Mouse (Mus musculus): ENCODE measurements around the gene Cfap57. TPM values are rescaled to one million over a fixed set of nuclear protein-coding genes. Genes with fewer than 3 reads are reported as not detected.
"Not testable (repeated sequence)": the region's sequence is repeated elsewhere in the genome, so short reads cannot be mapped to it uniquely, and the experiment has no call there.

The Cfap57 gene
- polyA plus RNA-seq, 1 experiment = not detected

- not testable (repeated sequence) for H3K79me2 ChIP-seq (ENCODE audit: control insufficient read depth, insufficient read depth); H3K36me3 ChIP-seq (ENCODE audit: control insufficient read depth, insufficient read depth); H3ac ChIP-seq (ENCODE audit: control insufficient read depth, insufficient read length); H3K4me3 ChIP-seq; H3K4me2 ChIP-seq (ENCODE audit: low read depth)
- H3K27me3 ChIP-seq (ENCODE audit: control insufficient read depth, insufficient read depth, insufficient read length) = peaks cover 36% of the 10 kb centered on the region
- peak in 1 of 3 experiments; percentile 9 for TF ChIP-seq MYOG (IDR thresholded peaks at IDR 0.05; ENCODE audit: control insufficient read depth in 1 of 3, insufficient read depth in 1 of 3, insufficient read length in 2 of 3, low read depth in 2 of 3)
Measured at GRCm38 (mm10) chr4:118548130-118548480, 72.5 kb downstream of the Cfap57 start.

- peaks cover 41% of the 10 kb centered on the region for H3K27me3 ChIP-seq (ENCODE audit: control insufficient read depth, insufficient read depth, insufficient read length)
- H3K4me3 ChIP-seq = not testable (repeated sequence)
Measured at GRCm38 (mm10) chr4:118547424-118548129, 73.0 kb downstream of the Cfap57 start.

GRCm38 (mm10) chr4:118544441-118545127 lies 76.0 kb downstream of the Cfap57 start:
- H3K36me3 ChIP-seq (ENCODE audit: control insufficient read depth, insufficient read depth) = no peaks in the 10 kb centered on the region
- H3K27me3 ChIP-seq (ENCODE audit: control insufficient read depth, insufficient read depth, insufficient read length) = peaks cover 42% of the 10 kb centered on the region
- no peak overlapping the region for H3K4me3 ChIP-seq
- no peak overlapping the region for H3ac ChIP-seq (ENCODE audit: control insufficient read depth, insufficient read length)
- no peaks in the 10 kb centered on the region for H3K79me2 ChIP-seq (ENCODE audit: control insufficient read depth, insufficient read depth)
- H3K4me2 ChIP-seq (ENCODE audit: low read depth) = no peak overlapping the region
- TF ChIP-seq TCF3 (IDR thresholded peaks at IDR 0.05; ENCODE audit: insufficient read length, low read depth) (no peak), MYOG (IDR thresholded peaks at IDR 0.05; ENCODE audit: control insufficient read depth in 1 of 3, insufficient read depth in 1 of 3, insufficient read length in 2 of 3, low read depth in 2 of 3) (no peak), TCF12 (IDR thresholded peaks at IDR 0.05; ENCODE audit: insufficient read depth, poor library complexity, severe bottlenecking) (no peak), MAX (IDR thresholded peaks at IDR 0.05; ENCODE audit: low read depth) (no peak), POLR2A (IDR thresholded peaks at IDR 0.05; ENCODE audit: insufficient read length, low read depth) (no peak), CEBPB (IDR thresholded peaks at IDR 0.05; ENCODE audit: insufficient read depth, poor library complexity, severe bottlenecking) (no peak), REST (IDR thresholded peaks at IDR 0.05; ENCODE audit: insufficient read depth, insufficient read length) (no peak), POLR2AphosphoS2 (IDR thresholded peaks at IDR 0.05; ENCODE audit: insufficient read length, low read depth) (no peak), SRF (IDR thresholded peaks at IDR 0.05; ENCODE audit: control insufficient read depth, insufficient read length, low read depth) (no peak), USF1 (IDR thresholded peaks at IDR 0.05; ENCODE audit: low read depth) (no peak)

More at GRCm38 (mm10) chr4:118547424-118548129, 73.0 kb downstream of the Cfap57 start:
- not testable (repeated sequence) for H3K36me3 ChIP-seq (ENCODE audit: control insufficient read depth, insufficient read depth); H3K4me2 ChIP-seq (ENCODE audit: low read depth); H3K79me2 ChIP-seq (ENCODE audit: control insufficient read depth, insufficient read depth); H3ac ChIP-seq (ENCODE audit: control insufficient read depth, insufficient read length)

- Histone ChIP-seq H3K27me3 (ENCODE audit: control insufficient read depth, insufficient read depth, insufficient read length) (peaks cover 39% of the 10 kb centered on the region), H3K36me3 (ENCODE audit: control insufficient read depth, insufficient read depth) (no peaks in the 10 kb centered on the region), H3K4me2 (ENCODE audit: low read depth) (peak within 1 kb of the TSS; percentile 14), H3K79me2 (ENCODE audit: control insufficient read depth, insufficient read depth) (no peaks in the 10 kb centered on the region), H3ac (ENCODE audit: control insufficient read depth, insufficient read length) (no peak within 1 kb of the TSS), H3K4me3 (no peak within 1 kb of the TSS)
- no peak for TF ChIP-seq MYOG (IDR thresholded peaks at IDR 0.05; ENCODE audit: control insufficient read depth in 1 of 3, insufficient read depth in 1 of 3, insufficient read length in 2 of 3, low read depth in 2 of 3)
- TF ChIP-seq MYOD1 (IDR thresholded peaks at IDR 0.05; ENCODE audit: control insufficient read depth in 1 of 3, insufficient read length in 2 of 3, low read depth in 2 of 3) = no peak
- TF ChIP-seq REST (IDR thresholded peaks at IDR 0.05; ENCODE audit: insufficient read depth, insufficient read length) = no peak
- no peak for TF ChIP-seq POLR2A (IDR thresholded peaks at IDR 0.05; ENCODE audit: insufficient read length, low read depth)
- TF ChIP-seq USF1 (IDR thresholded peaks at IDR 0.05; ENCODE audit: low read depth) = no peak
Measured at GRCm38 (mm10) chr4:118543592-118544260, 76.9 kb downstream of the Cfap57 start, which contains the start of gene Tmem125. Gene Tmem125, minus strand, starts transcription at chr4:118544044.

- H3ac ChIP-seq (ENCODE audit: control insufficient read depth, insufficient read length) = no peak overlapping the region
- no peaks in the 10 kb centered on the region for H3K36me3 ChIP-seq (ENCODE audit: control insufficient read depth, insufficient read depth)
- no peaks in the 10 kb centered on the region for H3K79me2 ChIP-seq (ENCODE audit: control insufficient read depth, insufficient read depth)
- H3K4me2 ChIP-seq (ENCODE audit: low read depth) = peak overlapping the region; percentile 14
- TF ChIP-seq E2F4 (IDR thresholded peaks at IDR 0.05; ENCODE audit: insufficient read depth) (no peak), USF1 (IDR thresholded peaks at IDR 0.05; ENCODE audit: low read depth) (no peak), SRF (IDR thresholded peaks at IDR 0.05; ENCODE audit: control insufficient read depth, insufficient read length, low read depth) (no peak), MYOG (IDR thresholded peaks at IDR 0.05; ENCODE audit: control insufficient read depth in 1 of 3, insufficient read depth in 1 of 3, insufficient read length in 2 of 3, low read depth in 2 of 3) (no peak), TCF3 (IDR thresholded peaks at IDR 0.05; ENCODE audit: insufficient read length, low read depth) (no peak), TCF12 (IDR thresholded peaks at IDR 0.05; ENCODE audit: insufficient read depth, poor library complexity, severe bottlenecking) (no peak), CEBPB (IDR thresholded peaks at IDR 0.05; ENCODE audit: insufficient read depth, poor library complexity, severe bottlenecking) (no peak), MAX (IDR thresholded peaks at IDR 0.05; ENCODE audit: low read depth) (no peak), MYOD1 (IDR thresholded peaks at IDR 0.05; ENCODE audit: control insufficient read depth in 1 of 3, insufficient read length in 2 of 3, low read depth in 2 of 3) (no peak), POLR2AphosphoS2 (IDR thresholded peaks at IDR 0.05; ENCODE audit: insufficient read length, low read depth) (no peak), POLR2A (IDR thresholded peaks at IDR 0.05; ENCODE audit: insufficient read length, low read depth) (no peak), REST (IDR thresholded peaks at IDR 0.05; ENCODE audit: insufficient read depth, insufficient read length) (no peak)
- H3K27me3 ChIP-seq (ENCODE audit: control insufficient read depth, insufficient read depth, insufficient read length) = peaks cover 45% of the 10 kb centered on the region
- H3K4me3 ChIP-seq = no peak overlapping the region
Measured at GRCm38 (mm10) chr4:118543158-118543530, 77.4 kb downstream of the Cfap57 start.
